Mouse (Mus musculus): Measurements from ENCODE around the gene Gm21973.
A peak's percentile ranks its signal among the peaks of the same experiment; 100 is the strongest.

Gm21973 gene

DNA sequence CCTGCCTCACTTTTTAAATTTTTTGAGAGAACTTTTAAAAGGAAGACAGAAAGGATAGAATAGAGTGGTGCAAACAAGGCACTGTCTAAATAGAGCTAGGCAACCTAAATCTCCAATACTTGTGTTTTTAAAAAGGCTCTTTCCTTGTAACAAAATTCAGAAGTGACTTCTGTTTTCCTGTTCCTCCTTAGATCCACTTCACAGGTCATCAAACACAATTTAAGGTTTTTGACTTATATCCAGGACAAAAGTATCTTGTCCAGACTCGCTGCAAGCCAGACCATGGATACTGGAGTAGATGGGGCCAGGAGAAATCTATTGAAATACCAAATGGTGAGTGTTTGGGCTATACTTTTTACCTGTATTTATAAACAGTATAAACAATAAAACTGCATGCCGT lies at the start of gene Gm21973:
Gm21973 (plus strand) TSS at position 301 of the 400 bp plus-strand sequence.
- no peak for DNase-seq (ENCODE audit: low spot score in 2 of 2)

GRCm38 (mm10) chr15:10276386-10276785 lies 48.8 kb upstream of the Gm21973 start:
- no peak for DNase-seq (ENCODE audit: low spot score in 2 of 2)

DNA sequence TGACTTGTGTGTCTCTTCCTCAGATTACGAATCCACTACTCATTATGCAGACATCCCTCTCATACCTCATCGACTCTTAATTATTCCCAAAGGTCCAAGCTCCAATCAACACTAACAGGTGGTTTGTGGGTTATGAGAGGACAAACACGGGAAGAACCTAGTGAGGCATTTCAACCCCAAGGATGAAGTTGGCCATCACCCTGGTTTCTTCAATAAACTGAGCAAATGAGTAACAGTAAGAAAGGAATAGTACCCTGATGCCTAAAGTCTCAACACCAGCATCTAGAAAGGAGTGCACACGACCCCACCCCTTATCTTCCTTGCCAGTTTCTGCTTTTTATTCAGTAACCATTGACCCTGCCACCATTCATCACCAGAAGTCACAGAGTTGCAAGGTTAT lies 47.7 kb upstream of the Gm21973 start:
- no peak for DNase-seq (ENCODE audit: low spot score in 2 of 2)

- DNase-seq (ENCODE audit: low spot score in 2 of 2): no peak
Measured at GRCm38 (mm10) chr15:10281546-10281945, 43.6 kb upstream of the Gm21973 start.

GRCm38 (mm10) chr15:10283661-10284060 lies 41.5 kb upstream of the Gm21973 start:
- DNase-seq (ENCODE audit: low spot score in 2 of 2): no peak

DNA sequence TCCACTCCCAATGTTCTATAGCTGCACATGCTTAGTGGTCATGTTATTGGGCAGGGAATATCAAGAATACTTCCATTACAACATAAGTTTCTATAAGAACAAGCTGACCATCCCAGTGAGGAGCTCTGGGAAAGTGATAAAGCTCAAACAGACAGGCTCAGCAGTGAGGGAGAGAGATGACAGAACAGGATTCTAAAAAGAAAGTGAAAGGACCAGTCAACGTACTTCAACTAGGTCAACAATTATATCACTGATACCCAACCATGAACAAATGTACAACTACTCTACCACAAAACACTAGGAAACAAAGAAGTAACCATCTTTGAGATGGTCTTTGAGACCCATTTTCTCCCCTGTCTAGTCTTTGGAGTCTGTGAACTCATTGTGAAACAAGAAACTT lies 28.6 kb upstream of the Gm21973 start:
- no peak for DNase-seq (ENCODE audit: low spot score in 2 of 2)

DNA sequence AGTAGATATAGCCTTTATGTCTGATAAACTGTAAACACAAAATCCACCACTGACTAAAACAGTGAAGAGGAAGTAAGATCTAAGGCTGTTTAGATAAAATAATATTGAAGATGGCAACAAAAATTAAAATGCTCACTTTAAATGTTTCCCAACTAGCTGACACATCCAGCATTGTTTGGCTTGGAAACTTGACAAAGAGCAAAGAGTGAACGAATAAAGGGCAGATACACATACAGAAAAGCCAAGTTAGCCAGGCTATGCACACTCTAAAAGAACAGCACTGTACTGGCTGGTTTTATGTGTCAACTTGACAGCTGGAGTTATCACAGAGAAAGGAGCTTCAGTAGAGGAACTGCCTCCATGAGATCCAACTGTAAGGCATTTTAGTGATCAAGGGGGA lies 27.1 kb upstream of the Gm21973 start:
- DNase-seq (ENCODE audit: low spot score in 2 of 2): no peak

DNA sequence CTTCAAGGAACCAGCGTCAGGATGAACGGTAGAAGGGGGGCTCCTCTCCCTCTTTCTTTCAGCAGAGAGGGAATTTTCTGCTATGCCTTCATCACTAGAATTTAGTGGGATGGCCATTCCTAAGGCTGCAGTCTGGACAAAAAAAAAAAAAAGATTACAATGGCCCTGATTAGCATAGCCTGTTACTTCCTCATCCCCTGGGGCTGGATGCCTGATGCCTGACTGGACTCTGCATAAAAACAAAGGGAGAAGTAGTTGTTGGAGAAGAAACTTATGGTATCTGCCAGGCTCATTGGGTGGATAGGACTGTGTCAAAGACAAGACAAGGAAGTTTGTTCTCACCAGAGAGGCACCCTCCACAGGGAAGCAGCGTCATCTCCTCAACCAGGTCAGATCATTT lies 25.7 kb upstream of the Gm21973 start:
- no peak for DNase-seq (ENCODE audit: low spot score in 2 of 2)

DNA sequence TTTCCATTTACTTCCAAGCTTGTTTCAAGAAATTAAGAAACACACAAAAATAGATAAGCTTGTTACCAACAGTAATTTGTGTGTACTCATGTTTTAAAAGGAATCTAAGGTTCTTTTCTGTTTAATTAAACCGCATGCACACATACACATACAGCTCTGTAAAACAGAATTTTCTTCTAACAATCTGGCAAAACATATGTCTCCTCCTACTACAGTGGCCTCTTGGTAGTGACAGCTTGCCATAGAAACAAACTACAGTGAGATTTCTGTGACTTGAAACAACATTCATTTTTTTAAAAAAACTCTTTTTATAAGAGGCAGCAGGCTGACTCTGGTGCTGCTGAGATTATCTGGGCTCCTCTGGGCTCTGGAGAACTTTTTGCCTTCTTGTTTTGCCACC lies 18.7 kb upstream of the Gm21973 start:
- no peak for DNase-seq (ENCODE audit: low spot score in 2 of 2)

- no peak for DNase-seq (ENCODE audit: low spot score in 2 of 2)
Measured at GRCm38 (mm10) chr15:10311826-10312225, 13.4 kb upstream of the Gm21973 start.

DNA sequence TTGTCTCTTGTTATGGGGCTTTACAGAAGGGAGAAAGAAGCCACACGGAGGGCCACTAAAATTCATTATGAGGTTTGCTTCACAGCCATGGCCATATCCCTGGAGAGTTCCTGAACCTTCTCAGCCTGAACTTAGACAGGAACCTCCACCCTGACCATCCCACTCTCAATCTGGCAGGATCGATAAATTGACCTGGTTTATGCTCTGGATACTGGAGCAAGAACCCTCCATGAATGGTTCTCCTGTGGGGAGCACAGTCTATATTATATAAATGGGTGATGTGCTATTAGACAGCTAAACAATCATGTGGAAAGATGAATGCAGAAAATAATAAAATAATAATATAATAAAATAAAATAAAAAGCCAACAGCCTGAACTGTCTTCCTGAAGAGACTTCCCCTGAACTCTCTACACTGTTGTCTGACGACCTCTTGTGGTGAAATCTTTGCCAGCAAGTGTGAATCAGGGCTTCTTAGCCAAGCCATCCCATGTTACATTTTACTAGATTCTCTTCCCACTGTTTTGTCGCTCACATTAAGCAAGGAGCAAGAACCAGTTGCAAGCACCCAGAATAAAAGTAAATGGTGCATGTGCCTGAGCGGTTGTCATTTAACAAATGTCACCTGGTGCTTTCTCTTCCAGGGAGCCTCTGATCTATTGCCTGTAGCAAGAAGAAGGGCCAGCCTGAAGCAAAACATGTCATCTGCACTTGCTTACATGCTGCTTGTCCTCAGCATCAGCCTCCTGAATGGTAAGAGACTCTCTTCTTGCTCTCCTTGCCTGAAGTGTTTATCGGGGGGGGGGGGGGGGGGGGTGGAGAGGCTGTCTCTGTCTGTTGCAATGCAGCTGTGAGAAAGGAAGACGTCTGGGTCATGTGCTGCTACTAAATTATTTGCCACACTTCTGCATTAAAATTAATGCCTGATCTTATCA lies 11.4 kb upstream of the Gm21973 start:
- peak; percentile 8 to 43 for DNase-seq (ENCODE audit: low spot score in 2 of 2)

- DNase-seq (ENCODE audit: low spot score in 2 of 2): no peak
Measured at GRCm38 (mm10) chr15:10330626-10331025, 5.4 kb downstream of the Gm21973 start.

DNA sequence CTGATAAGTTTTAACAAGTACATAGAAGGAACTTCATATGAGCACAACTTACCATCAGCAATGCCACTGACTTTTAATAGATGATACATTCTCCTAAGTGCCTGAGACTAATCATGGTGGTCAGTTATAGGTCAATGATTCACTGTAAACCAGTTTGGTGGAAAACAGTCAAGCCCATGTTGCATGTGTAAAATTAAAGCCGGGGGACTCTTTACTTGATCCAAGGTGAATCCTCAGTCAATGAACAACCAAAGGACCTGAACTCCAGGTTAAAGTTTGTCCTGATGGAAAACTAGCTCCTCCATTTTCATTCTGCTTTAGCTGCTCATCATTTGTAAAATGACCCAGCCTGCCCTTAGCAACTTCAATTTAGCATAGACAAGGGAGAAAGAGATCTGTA lies 7.4 kb downstream of the Gm21973 start:
- DNase-seq (ENCODE audit: low spot score in 2 of 2): no peak

DNA sequence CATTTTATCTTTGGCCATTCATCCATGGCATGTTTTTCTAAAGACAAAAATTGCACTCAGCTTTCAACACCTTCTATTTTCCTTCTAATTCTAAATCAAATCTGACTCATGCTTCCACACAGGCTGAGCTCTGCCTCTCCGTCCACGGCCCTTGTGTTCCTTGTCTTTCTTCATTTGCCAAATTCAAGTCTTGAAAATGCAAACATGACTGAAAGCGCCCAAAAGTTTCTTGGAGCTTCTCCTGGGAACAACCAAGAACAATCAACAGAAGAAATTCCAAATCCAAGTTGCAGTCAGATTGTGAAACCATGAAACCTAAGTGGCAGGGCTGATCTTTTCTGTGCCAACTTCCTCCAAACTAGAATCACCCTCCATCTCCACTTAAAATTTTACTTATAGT lies 13.4 kb downstream of the Gm21973 start:
- DNase-seq (ENCODE audit: low spot score in 2 of 2): no peak

- no peak for DNase-seq (ENCODE audit: low spot score in 2 of 2)
Measured at GRCm38 (mm10) chr15:10347044-10347443, 21.9 kb downstream of the Gm21973 start.

DNA sequence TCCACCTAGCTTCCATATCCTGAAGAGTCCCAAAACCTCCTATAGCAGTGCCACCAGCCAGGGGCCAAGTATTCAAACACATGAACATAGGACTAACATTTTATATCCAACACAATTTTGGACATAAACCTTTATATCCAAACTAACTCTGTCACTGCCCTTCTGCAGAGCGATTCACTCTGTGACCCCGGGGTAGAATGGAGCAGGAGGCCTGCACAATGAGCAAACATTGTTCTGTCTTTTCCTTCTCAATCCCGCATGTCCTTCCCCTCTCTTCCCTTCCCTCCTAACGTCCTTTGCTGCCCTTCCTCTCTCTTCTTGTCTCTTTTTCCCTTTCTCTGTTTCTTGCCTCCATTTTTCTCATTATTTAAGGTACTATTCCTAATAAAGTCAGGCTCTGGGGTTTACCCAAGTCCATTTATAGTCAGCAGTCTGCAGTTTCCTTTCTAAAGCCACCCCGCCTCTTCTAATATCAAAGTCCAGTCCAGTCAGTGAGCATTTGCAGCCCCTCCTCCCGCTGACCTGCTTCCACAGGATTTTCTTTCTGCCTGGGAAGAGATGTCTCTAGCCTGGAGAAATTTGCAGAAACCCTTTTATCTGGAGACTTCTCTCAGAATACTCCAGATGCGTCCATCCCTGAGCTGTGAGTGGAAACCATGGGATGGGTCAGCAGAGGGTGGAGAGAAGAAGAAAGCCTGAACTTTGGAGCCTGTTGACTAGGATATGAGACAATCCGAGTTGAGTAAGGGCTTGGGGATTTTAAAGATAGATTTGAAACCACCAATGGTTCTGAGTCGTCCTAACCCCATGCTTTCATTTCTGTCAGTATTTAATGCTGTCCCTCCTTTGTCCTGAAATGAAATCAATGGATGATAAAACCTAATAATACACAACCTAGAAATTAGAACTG lies 33.1 kb downstream of the Gm21973 start, which contains the start of gene Agxt2:
Agxt2 (plus strand) TSS at position 494 of the 910 bp plus-strand sequence.
- no peak for DNase-seq (ENCODE audit: low spot score in 2 of 2)

DNA sequence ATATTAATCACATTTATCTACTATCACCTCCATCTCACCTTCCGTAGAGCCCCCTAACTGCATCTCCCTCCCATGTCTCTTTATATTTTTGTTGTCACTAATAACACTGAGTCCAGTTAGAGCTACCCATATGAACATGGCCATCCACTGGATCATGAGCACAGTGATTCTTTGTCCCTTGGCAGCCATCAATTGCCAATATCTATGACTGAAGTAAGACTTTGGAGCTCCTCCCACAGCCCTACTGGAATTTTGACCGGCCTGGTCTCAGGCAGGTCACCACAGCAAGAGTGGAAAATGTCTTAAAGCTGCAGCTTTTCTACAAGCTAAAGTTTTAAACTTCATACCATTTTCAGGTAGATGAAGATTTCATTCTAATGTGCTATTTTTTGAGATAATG lies 41.2 kb downstream of the Gm21973 start:
- DNase-seq (ENCODE audit: low spot score in 2 of 2): no peak

DNA sequence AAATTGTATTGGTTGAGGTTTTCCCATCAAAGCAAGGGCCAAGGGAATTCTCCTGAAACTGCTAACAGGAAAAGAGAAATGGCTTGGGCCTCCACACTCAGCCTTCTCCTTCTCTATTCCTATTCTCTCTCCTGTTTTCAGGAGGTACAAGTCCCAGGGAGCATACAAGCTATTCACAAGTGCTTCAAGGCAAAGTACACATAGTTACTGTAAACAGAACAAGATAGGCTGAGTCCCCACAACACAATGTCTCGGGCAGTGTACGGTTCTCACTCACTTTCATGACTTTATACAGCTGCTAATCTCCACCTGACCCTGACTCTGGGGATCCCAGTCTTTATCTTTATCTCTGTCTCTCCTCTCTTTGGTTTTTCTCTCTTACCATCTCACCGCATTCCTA lies 50.2 kb downstream of the Gm21973 start:
- DNase-seq (ENCODE audit: low spot score in 2 of 2): no peak

DNA sequence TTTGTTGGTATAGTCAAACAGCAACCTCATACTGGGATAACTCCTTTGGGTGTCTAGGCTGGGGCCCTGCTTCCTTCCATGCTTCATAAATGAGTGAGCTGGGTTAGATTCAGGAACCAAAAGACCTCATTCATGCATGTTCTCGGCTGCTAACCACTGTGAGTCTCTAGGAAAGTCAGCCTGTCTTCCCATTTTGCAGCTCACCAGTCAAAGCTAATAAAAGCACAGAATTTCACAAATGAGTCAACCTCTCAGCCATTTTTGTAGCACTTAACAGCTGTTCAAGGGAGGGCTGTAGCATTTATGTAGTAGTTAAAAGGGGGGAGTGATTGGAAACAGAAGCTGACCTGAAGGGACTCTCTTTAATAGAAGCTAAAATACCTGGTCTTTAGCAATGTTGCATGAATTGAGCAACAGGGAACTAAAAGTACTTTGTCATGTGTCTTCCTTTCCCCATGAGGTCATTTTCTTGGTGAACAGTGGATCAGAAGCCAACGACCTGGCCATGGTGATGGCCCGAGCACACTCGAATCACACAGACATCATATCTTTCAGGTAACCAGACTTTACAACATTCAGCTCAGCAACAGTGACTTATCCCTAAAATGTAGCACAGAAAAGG lies 53.3 kb downstream of the Gm21973 start:
- no peak for DNase-seq (ENCODE audit: low spot score in 2 of 2)

DNA sequence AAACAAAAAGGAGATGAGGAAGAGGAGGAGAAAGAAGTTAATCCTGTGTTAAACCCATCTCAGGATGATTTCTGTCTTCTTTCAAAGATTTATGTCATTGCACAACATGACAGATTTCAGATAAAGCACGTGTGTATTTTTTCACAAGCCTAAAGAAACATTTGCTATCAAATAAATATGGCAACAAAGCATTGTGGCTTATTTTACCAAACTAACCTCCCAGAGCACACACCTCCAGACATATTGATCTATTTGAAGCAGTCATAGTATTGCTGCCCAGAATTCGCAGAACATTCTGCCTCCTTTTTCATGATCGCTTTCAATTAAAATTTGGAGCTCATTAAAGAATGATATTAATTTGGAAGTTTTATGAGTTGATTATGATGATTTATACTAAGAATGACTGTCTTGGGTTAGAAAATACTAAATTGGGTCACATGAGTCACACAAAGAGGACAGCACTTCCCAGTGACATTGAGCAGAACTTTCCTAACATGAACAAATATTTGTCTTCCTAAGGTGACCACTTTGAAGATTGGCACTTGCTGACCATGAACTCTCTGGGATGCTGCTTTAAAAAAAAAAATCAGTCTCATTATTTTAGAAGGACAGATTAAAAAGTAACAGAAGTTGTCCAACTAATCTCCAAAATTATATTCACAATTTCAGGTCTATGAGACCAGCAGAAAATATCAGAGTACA lies 54.7 kb downstream of the Gm21973 start:
- DNase-seq (ENCODE audit: low spot score in 2 of 2): no peak

DNA sequence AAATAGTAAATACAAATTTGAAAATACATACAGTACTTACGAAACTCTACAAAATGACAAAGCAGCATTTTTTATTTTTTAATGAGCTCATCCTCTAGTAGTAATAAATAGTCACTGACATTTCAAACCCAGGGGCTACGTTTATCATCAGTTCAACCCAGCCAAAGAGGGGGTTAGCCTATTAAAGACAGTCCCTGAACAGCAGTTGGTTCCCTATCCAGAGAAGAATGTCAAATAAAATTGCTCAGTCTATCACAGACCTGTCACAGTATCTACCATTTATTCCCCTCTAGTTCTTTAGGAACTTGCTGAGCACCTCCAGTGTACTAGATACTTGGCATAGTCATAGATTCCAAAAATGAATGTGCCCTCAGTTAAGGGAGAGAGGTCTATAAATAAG lies 62.1 kb downstream of the Gm21973 start:
- no peak for DNase-seq (ENCODE audit: low spot score in 2 of 2)
